Mouse (Mus musculus): Measurements from ENCODE around the gene Klrg1.

The Klrg1 gene

DNA sequence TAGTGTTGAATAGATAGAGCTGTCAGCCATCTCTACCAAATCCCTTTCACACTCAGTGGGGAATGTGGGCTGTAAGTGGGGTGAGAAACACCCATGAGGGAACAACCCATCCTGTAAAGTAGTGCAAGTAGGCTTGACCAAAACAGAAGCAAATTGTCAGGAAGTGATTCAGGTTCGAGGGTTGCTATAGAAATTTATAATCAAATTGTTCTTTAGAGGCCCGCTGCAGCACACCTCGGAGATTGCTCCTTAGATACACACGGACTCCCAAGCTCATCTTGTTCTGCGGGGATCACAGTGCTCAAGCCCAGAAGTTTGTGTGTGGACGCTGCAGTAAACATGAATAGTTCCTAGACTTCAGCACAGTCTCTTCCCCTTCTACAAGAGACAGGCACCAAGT lies at the start of gene Klrg1:
Gene Klrg1 (minus strand): TSS at position 101 of the 400 bp plus-strand sequence.
- DNase-seq (ENCODE audit: low read depth, low spot score) = no peak

DNA sequence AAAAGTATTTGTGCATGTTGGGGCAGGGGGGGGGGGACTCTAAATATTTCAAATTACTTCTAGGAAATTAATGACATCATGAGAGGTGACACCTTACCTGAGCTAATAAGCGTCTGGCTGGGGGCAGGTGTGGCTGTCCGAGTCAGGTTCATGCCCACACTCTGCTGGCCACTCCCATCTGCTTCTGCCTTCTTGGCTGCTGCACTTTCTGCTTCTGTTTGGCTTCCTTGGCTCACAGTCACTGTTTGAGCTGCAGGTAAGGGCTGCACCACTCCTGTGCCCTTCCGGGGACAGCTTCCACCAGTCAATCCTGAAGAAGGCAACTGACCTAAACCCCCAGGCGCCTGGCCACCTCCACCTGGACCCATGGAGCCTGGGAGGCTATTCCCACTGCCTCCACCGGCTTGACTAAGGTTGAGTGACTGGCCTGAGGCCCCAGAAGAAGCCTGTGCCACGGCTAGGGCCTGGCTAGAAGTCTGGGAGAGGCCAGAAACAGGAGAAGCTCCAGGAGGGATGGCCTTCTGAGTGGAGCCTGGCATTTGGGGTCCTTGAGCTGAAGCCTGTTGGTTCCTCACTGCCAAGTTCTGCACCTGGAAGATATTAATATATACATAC lies 42.8 kb upstream of the Klrg1 start:
- no peak for DNase-seq (ENCODE audit: low read depth, low spot score)

DNA sequence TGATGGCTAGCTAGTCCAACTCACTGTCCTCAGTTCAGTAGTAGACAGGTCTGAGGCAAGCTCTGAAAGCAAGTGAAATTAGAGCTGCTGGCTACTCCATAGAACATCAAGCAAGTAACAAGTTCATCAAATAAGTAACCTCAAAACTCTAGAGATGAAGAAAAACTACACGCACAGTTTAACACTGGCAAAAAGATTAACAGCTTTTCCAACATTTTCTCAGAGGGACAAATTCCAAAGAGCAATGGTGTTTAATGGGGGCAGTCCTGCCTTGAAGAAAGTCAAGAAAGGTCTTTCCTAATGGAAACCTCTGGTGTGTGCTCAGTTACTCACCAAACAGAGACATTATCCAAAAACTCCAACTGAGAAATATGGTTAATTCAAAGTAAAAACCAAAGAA lies 36.0 kb upstream of the Klrg1 start:
- no peak for DNase-seq (ENCODE audit: low read depth, low spot score)

DNA sequence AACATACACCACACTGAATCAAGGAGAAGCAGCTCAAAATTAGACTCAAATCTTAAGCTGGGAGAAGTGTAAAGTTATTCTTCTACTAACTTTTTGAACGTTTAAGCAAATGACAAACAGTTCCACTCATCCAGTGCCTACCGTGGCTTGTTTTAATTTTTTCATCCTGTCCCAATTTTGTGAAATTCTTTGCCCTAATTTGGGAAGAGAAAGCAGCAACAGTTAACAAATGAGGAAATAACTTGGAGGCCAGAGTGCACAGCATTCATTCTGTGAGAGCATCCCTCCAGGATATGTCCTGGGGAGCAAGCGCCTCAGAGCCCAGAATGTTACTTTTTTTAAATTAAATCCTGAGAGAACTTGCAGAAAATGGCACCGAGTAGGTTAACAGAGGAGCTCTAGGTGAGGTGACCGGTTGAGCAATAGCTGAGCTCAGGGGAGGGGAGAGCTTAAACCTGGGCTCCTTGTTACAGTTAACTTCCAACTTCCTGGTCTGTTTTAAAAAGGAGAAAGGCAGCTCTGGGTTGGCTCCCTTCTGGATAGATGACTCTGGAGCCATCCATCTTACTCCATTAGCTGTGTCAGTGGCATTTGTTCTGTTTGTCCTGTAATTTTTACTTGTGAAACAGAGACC lies 27.6 kb upstream of the Klrg1 start:
- DNase-seq (ENCODE audit: low read depth, low spot score) = no peak

DNA sequence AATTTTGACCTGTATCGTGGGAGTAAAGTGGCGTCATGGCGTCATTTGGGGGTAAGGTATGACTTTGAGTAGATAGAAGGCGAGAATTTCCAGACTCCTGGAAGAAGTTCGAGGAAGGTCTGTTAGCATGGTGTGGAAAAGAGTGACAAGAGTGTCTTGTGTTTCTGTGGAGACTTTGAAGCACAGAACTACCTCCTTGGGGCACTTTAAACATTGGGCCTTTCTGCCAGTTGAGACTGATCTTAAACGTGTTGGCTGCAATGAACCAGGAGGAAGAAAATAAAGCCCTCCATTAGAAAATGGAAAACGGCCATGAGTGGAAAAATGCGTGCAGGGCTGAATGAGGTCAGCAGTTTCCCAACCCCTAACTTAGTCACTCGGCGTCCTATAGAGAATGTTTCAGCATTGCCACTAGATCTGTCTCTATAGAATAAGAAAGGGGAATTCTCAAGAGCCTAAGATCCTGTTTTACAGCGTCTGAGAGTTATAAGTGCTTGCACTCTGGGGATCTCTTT lies 26.8 kb upstream of the Klrg1 start:
- no peak for DNase-seq (ENCODE audit: low read depth, low spot score)

DNA sequence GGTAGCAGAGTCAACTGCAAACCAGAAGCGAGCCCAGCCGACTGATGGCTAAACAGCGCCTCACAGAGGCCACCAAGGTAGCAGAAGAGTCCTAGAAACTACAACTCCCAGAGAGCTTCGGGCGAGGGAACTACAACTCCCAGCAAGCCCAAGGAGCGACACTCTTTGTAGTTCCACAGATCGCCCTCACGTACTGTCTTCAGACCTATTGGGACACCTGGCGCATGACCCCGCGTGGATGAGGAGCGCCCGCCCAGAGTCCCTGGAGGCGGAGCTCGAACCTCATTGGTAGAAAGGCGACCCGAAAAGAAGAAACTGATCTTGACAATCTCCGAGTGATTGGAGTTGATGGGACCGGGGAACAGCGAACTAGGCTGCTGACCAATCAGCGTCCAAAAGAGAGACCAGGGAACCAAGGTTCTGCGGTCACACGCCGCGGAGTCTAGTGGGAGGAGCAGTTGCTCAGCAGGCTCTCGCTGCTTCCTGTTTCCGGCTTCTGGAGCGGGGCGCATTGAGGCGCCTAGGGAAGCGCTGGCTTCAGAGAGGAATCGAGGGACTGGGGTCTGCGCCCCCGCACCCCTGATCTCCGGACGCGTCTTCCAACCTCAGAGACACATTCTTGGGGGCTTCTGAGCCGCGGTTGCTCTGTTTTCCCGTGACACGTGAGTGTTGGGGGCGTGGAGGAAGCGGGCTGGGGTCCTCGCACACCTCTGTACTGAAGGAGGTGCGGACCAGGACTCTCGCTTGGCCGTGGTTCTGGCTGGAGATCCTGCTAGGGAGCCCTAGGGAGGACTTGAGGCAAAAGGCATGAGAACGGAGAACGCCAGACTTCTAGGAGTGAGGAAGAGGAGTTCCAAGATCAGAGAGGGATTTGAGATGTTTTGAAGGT lies 26.1 kb upstream of the Klrg1 start, which contains the start of gene M6pr:
Gene M6pr (plus strand): TSS at position 216 of the 889 bp plus-strand sequence.
- peak; percentile 99 for DNase-seq (ENCODE audit: low read depth, low spot score)

DNA sequence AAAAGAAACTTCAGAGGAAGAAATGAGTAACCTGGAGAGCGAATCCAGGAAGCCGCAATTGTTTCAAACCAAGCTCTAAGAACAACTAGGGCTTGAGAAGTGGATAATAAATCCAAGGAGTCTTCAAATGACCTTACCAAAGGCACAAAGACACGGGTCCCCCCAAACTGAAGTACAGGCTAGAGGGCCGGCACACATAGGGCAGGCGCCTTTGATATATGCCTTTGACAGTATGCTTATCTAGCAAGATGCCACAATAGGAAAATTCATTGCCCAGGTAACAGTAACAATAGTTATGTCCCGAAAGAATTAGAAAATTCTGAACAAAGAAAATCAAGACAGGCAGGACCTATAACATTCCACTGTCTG lies 25.4 kb upstream of the Klrg1 start:
- no peak for DNase-seq (ENCODE audit: low read depth, low spot score)

DNA sequence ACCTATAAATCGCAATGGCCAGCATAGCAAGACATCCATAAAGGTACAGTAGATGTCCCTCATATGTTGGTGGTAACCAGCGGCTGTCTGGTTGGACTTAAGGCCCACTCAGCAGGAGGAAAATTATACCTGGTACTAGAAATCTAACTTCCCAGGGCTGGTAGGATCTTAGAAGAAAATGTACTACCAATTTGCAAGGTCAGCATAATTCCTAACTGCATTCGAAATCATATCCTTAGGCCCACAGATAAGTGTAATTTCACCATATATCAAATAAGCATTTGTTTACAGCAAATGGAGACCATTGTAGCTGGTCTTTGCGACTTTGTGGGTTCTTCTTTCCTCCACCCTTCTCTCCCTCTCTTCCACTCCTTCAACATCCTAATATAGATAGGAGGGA lies 24.0 kb upstream of the Klrg1 start:
- DNase-seq (ENCODE audit: low read depth, low spot score) = no peak

DNA sequence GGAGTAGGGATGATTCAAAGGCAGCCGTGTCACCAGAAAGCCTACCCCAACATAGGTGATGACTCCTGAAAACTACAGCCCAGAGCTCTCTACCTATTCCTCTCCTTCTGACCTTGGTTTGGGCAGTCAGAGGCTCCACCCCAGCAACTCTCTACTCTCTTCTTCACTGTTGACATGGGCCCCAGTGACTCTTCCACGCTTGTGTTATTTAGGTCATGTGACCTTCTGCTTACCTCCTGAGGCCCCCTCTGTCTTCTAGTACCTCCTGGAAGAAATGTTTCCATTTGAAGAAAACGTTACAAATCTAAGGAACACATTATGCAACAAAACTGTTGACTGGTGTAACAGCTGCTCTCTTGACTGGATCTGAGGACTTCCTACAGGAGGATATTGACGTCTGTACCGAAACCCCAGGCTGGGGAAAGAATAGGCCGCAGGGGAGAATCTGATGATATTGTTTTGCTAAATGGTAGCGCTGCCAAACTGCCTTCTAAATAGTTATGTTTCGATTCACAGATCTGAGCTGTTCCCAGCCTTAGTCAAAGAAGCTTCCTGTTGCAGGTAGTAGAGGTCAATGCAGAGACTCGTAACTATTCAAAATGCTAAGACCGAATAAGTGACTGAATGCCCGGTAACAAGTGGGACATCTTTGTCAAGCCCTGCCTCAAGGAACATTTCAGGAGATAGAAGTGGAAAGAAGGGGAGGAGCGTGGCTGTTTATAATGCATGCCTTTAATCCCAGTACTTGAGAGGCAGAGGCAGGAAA lies 22.3 kb upstream of the Klrg1 start:
- DNase-seq (ENCODE audit: low read depth, low spot score) = no peak

DNA sequence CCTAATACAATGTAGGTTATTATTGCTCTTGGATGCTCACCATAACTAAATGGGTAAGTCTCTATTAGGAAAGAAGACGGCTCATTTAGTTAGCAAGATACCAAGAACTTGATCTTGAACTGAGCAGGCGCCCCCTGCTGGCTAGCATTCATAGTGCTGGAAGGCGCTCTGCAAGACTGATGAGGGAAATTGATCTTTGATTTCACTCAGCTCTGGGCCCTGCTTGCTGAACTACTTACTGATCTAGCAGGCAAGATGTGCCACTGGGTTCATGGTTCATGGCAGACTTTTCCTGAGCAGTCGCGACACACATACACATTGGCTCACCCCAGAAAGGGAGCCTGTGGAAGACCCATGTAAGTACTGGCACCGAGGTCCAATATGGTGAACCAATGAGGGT lies 21.7 kb upstream of the Klrg1 start:
- DNase-seq (ENCODE audit: low read depth, low spot score) = peak; percentile 39

DNA sequence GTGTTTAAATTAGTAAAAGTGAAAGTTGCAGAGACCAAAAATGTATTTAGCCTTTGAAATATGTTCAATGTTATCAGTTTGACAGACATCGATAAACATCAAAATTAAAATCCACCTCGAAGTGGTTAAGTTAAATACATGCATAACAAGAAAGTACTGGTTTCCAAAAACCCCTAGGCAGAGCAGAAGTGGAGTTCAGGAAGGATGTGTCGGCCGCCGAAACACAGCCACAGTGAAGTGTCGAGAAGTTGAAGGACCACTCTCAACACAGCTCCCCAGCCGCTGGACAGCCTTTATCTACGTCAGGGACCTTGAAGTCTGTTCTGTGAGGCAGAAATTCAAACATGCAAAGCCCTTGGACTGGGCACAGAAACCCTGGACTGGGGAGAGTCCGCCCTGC lies 20.8 kb upstream of the Klrg1 start:
- DNase-seq (ENCODE audit: low read depth, low spot score) = no peak

DNA sequence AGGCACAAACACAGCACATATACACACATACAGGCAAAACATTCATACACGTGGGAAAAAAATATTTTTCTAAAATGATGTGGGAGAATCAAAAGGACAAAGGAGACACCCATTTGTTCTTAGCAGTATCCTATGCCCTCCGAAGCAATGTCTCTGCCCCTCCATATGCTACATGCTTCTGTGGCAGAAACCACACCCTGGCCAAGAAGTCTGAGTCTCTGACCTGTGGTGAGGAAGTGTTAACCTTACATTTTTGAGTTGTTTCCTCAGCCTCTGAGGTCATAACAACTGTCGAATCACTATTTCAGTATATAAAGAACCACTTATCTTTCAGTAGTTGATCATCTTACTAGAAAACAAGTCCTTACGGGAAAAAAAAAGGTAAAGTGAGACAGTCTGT lies 20.0 kb upstream of the Klrg1 start:
- DNase-seq (ENCODE audit: low read depth, low spot score) = no peak

DNA sequence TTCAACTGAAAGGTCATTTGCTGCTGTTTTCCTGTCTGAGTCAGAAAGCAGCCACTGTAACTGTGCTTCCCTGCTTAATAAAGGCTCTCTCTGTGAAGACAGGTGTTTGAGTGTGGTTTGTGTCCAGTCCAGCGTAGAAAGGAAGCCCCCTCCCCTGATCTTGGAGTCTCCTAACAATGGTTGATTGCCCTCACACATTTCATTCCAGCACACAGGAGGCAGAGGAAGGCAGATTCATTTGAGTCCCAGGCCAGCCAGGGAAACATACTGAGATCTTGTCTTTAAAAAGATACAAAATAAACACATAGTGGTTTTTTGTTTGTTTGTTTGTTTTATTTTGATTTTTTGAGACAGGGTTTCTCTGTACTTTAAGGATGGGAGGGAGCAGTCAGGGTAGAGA lies 19.4 kb upstream of the Klrg1 start:
- no peak for DNase-seq (ENCODE audit: low read depth, low spot score)

DNA sequence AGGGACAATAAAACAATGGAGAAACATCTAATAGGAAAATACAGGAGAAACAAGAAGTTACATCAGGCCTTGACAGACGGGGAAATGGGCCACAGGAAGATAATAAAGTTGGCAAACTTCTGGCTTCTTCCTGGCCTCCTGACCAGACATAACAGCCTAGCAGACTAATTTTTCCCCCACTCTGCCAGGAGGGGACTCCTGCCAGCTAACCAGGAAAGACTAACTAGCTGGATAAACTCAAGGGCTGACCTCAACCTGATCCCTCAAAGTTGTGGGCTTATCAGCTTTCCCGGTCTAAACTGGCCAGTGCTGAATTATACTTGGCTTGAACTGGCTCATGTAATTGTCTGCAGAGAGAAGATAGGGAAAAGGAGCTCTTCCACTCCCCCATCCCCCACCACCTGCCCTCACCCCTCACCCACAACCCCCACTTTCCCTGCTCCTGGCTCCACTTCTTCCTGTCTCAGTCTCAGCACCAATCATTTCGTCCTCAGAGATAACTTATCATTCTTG lies 17.0 kb upstream of the Klrg1 start:
- no peak for DNase-seq (ENCODE audit: low read depth, low spot score)

DNA sequence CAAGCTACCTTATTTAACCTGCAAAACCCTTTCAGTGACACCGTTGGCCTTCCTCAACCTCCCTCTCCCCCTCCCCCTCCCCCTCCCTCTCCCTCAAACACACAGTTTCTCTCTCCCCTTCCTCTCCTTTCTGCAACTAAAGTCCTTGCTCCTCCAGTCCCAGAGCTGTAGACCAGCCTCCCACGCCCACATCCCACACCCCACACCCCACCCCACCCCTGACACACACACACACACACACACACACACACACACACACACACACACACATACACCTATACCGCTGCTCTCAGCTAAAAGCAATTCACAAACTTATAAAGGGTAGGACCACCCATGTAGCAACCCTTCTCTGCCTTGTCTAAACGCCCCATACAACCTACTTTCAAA lies 15.5 kb upstream of the Klrg1 start:
- no peak for DNase-seq (ENCODE audit: low read depth, low spot score)

DNA sequence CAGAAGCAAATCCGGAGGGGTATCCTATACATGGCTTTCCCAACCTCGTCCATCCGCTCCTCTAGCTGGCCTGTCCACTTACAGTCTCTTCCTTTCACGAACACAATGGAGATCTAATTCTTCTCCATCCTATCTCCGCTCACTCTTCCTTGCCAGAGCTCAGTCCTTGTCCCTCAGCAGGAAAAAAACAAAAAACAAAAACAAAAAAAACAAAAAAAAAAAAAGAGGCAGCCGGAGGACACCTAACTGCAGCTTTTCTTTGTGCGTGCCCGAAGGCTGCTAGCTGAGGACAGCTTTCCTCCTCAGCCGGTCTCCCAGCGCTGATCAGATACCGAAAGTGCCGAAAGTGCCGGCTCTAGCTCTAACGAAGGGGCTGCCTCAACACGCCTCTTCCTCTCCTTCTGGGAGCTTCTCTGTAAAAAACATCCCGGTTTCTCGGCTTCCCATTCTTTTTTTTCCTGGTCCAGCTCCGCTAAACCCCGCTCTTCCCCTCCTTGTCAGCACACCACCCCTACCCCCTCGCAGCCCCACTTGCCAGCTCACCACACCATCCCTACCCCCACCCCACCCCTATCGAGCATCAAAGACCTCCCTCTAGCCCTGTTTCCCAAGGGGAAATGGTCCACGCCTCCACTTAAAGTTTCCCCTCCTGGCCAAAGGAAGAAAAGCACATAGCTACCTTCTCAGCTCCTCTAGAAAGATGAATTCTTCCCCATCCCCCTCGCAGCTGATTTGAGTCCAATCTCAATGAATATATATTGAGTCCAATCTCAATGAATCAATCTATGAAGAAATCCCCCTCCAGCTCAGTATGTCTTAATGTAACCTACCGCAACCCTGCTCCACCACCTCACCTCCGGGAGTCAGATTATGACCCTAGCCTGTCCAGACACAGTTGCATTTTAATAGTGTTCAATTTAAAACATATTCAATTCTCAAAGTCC lies 14.9 kb upstream of the Klrg1 start:
- no peak for DNase-seq (ENCODE audit: low read depth, low spot score)

DNA sequence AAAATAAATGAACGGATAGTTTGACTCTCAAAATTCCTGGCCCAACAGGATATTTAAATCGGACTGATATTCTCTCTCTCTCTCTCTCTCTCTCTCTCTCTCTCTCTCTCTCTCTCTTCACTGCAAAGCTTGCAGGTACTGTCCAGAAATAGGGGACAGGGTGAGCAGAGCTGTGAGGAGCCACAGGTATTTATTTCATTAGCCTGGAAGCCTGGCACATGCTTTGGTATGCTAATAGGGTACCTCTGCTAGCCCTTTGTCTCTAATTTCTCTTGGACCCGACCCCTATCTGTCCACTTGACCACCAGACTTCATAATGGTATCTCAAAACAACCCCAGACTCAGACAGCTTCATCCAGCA lies 14.2 kb upstream of the Klrg1 start:
- no peak for DNase-seq (ENCODE audit: low read depth, low spot score)

DNA sequence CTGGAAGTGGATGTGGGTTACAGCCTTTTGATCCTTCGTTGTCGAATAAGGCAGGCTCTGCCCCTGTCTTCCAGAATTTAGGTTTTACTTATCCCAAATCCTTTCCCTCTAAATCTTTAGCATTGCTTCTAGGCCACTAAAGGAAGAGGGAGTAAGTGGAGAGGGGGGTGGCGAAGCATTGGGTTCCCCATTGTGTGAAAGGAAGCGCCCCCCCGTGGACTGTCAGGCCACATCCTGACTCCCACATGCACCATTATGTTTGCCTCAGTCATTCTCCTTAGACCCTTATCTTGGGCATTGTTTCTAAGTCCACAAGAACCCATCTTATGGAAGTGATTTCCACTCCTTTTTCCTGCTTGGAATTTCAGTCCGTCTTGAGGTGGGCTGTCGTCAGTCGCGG lies 12.6 kb upstream of the Klrg1 start:
- DNase-seq (ENCODE audit: low read depth, low spot score) = no peak

DNA sequence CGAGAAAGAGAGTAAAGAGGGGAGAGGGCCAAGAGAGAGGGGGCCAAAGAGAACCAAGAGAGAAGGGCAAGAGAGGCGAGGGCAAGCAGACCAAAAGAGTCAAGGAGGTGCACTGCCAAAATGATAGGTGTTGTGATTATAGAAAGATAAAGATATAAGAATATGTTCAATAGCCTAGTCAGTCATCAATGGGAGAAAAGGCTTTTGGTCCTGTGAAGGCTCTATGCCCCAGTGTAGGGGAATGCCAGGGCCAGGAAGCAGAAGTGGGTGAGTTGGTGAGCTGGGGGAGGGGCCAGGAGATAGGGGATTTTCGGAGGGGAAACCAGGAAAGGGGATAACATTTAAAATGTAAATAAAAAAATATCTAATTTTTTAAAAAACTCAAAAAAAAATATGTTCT lies 11.6 kb upstream of the Klrg1 start:
- no peak for DNase-seq (ENCODE audit: low read depth, low spot score)

DNA sequence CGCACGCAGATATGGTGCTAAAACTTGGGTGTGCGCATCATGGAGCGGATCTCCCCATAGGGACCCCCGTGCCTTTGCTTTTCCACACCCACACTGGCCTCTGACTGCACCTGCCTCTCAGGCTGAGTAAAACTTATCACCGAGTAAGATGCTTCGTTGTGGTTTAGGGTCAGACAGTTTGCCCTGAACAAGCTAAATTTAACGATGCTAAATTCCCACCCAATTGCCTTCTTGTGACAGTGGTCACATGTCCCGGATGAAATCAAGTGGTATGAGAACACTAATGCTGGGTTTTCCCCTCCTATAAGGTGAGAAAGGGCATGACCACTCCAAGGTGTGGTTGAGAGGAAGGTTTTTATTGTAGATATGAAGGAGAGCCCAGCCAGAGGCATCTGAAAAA lies 11.1 kb upstream of the Klrg1 start:
- no peak for DNase-seq (ENCODE audit: low read depth, low spot score)

DNA sequence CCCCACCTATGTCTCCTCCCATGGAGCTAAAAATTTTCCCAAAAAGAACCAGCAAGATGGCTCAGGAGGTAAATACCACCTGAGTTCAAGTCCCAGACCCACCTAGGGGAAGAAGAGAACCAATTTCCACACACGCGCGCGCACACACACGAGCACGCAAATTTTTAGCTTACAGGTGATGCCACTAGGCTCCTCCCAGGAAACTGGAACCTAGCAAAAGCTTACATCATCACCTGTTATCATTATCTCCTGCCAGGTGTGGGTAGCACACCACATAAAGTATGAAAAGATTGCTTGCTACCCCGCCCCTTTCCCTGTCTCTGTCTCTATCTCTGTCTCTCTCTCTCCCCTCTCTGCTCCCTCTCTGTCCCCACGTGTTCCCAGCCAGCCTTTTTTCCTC lies 10.4 kb upstream of the Klrg1 start:
- DNase-seq (ENCODE audit: low read depth, low spot score) = no peak
